Mouse (Mus musculus): Measurements from ENCODE around the gene Rel.

Rel gene

GRCm38 (mm10) chr11:23744352-23744751 is 26.4 kb downstream of the Rel start:
- DNase-seq (ENCODE audit: low spot score in 2 of 2), result no peak

GRCm38 (mm10) chr11:23741386-23741785 is 29.4 kb downstream of the Rel start:
- no peak for DNase-seq (ENCODE audit: low spot score in 2 of 2)

- DNase-seq (ENCODE audit: low spot score in 2 of 2), result no peak
Observed at GRCm38 (mm10) chr11:23740895-23741294, 29.9 kb downstream of the Rel start.

GRCm38 (mm10) chr11:23735820-23736470 is 34.8 kb downstream of the Rel start:
- no peak for DNase-seq (ENCODE audit: low spot score in 2 of 2)

GRCm38 (mm10) chr11:23734749-23735286 is 36.0 kb downstream of the Rel start:
- DNase-seq (ENCODE audit: low spot score in 2 of 2), result no peak

- DNase-seq (ENCODE audit: low spot score in 2 of 2), result no peak
Observed at GRCm38 (mm10) chr11:23732840-23733239, 37.9 kb downstream of the Rel start.

- no peak for DNase-seq (ENCODE audit: low spot score in 2 of 2)
Observed at GRCm38 (mm10) chr11:23730120-23730519, 40.6 kb downstream of the Rel start.

- DNase-seq (ENCODE audit: low spot score in 2 of 2), result no peak
Observed at GRCm38 (mm10) chr11:23728186-23728585, 42.6 kb downstream of the Rel start.

GRCm38 (mm10) chr11:23726441-23726840 is 44.3 kb downstream of the Rel start:
- DNase-seq (ENCODE audit: low spot score in 2 of 2), result no peak

- DNase-seq (ENCODE audit: low spot score in 2 of 2), result no peak
Observed at GRCm38 (mm10) chr11:23725850-23726249, 44.9 kb downstream of the Rel start.

GRCm38 (mm10) chr11:23722326-23722725 is 48.4 kb downstream of the Rel start:
- no peak for DNase-seq (ENCODE audit: low spot score in 2 of 2)

- DNase-seq (ENCODE audit: low spot score in 2 of 2), result no peak
Observed at GRCm38 (mm10) chr11:23719825-23720224, 50.9 kb downstream of the Rel start.

- no peak for DNase-seq (ENCODE audit: low spot score in 2 of 2)
Observed at GRCm38 (mm10) chr11:23718856-23719255, 51.9 kb downstream of the Rel start.

- no peak for DNase-seq (ENCODE audit: low spot score in 2 of 2)
Observed at GRCm38 (mm10) chr11:23712299-23712698, 58.5 kb downstream of the Rel start.

GRCm38 (mm10) chr11:23704604-23705294 is 66.0 kb downstream of the Rel start:
- no peak for DNase-seq (ENCODE audit: low spot score in 2 of 2)

GRCm38 (mm10) chr11:23701831-23702230 is 68.9 kb downstream of the Rel start:
- no peak for DNase-seq (ENCODE audit: low spot score in 2 of 2)

- DNase-seq (ENCODE audit: low spot score in 2 of 2), result no peak
Observed at GRCm38 (mm10) chr11:23699414-23700095, 71.2 kb downstream of the Rel start.

- DNase-seq (ENCODE audit: low spot score in 2 of 2), result no peak
Observed at GRCm38 (mm10) chr11:23698526-23698925, 72.2 kb downstream of the Rel start.

- DNase-seq (ENCODE audit: low spot score in 2 of 2), result no peak
Observed at GRCm38 (mm10) chr11:23695847-23696246, 74.9 kb downstream of the Rel start.

GRCm38 (mm10) chr11:23693286-23693685 is 77.5 kb downstream of the Rel start:
- DNase-seq (ENCODE audit: low spot score in 2 of 2), result no peak

GRCm38 (mm10) chr11:23688060-23688459 is 82.7 kb downstream of the Rel start:
- no peak for DNase-seq (ENCODE audit: low spot score in 2 of 2)
